Mouse (Mus musculus): ENCODE data around the gene Fev. TPM values are rescaled to one million over a fixed set of nuclear protein-coding genes. Genes with fewer than 3 reads are reported as not detected.

Fev gene
- polyA plus RNA-seq, 1 experiment = not detected

Other genes starting within 250 kb of the Fev start
- gene Ttll4, start 223.7 kb downstream of the Fev start, polyA plus RNA-seq (2012; rRNA removed) = 10.1 and 12.9 TPM in 2 replicates
- gene Cyp27a1, start 171.8 kb downstream of the Fev start, polyA plus RNA-seq (2012; rRNA removed) = 35.7 and 45.1 TPM in 2 replicates
- gene Prkag3, start 136.2 kb downstream of the Fev start, polyA plus RNA-seq (2012; rRNA removed) = 2.5 and 4.1 TPM in 2 replicates
- 7.4 and 13.7 TPM in 2 replicates for gene Wnt6, start 113.5 kb downstream of the Fev start, polyA plus RNA-seq (2012; rRNA removed)
- 3.2 and 3.6 TPM in 2 replicates for gene Wnt10a, start 93.9 kb downstream of the Fev start, polyA plus RNA-seq (2012; rRNA removed)
- 0.04 and 0.09 TPM in 2 replicates for gene Cdk5r2, start 30.5 kb downstream of the Fev start, polyA plus RNA-seq (2012; rRNA removed)
- gene Cryba2, start 7.7 kb upstream of the Fev start, polyA plus RNA-seq (2012; rRNA removed) = 0.51 and 1.2 TPM in 2 replicates
- gene Cfap65, start 50.2 kb upstream of the Fev start, polyA plus RNA-seq (2012; rRNA removed) = 4.2 and 6.0 TPM in 2 replicates
- gene Ihh, start 66.3 kb upstream of the Fev start, polyA plus RNA-seq (2012; rRNA removed) = 6.5 and 8.8 TPM in 2 replicates
- 3.2 and 4.9 TPM in 2 replicates for gene Nhej1, start 239.8 kb upstream of the Fev start, polyA plus RNA-seq (2012; rRNA removed)
- gene Slc23a3, start 248.5 kb upstream of the Fev start, polyA plus RNA-seq (2012; rRNA removed) = 0.34 and 0.42 TPM in 2 replicates